Mouse (Mus musculus): Measurements from ENCODE around the gene Syn3.
A peak's percentile ranks its signal among the peaks of the same experiment; 100 is the strongest.

Syn3 gene

DNA sequence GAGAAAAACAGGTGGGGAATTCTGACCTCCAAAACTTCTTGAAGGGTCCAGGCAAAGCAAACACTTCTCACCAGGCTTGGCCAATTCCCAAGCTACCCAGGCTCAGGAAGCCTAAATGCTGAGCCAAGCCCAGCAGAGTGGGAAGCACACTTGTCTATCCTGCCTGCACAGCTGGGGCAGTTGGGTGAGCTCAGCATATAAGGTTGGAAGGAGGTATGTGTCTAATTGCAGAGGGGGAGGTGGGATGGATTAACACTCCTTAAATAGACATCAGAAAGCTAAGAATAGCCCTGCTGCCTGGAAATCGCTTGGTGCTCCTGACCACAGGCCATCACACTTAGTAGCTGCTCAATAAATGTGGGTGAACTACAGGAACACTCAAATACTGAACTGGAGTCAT lies 185.2 kb downstream of the Syn3 start:
- DNase-seq (ENCODE audit: low spot score in 2 of 2): no peak

DNA sequence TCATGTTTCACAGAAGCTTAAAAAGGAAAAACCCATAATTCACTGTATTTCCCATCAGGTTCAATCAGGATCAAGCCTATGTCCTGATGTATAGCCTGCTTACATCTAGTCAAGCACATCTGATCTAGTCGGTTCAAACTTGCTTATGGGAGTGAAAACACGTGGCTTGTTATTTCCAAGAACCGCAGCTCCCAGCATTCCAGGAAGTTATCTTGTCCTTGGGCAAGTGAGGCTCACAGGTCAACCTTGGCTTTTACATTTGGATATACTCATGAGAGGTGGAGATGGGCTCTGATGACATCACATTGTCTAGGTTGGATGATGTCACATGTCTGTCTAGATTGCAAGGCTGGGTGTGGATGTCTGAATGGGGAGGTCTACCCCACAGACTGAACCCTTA lies 185.7 kb downstream of the Syn3 start:
- DNase-seq (ENCODE audit: low spot score in 2 of 2): no peak

DNA sequence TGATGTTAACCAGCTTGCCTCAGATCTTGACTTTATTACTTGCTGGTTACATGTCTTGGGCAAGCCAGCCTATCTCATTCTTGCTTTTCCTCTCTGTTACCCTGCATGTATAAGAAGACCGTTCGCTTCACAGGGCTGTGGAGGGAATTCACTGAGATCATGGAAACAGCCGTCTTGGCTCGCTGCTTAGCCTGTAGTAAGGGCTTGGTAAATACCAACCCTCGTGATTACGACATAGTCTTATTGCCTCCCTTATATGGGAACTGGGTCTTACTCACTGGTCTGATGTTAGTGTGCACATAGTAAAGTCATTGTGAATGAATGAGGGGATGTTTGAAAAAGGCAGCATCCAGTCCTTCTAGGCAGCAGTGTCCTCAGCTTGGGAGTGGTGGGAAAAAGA lies 188.2 kb downstream of the Syn3 start:
- no peak for DNase-seq (ENCODE audit: low spot score in 2 of 2)

DNA sequence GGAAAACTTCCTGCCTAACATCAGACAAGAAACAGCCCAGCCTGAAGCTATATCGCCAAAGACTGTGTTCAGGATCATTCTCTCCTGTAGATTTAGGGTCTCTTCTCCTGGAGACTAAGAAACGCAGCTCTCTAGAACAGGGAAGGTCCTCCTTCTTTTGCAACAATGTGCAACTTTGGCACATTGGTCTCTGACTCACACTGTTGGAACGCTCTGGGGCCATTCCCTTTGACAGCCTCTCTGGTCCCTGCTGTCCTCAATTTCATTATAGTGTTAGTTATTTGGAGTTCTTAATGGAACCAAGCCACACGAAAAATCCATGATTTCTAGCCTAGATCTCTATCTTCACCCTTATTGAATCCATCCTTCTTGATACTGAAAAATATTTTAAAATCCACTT lies 191.5 kb downstream of the Syn3 start:
- DNase-seq (ENCODE audit: low spot score in 2 of 2): no peak

DNA sequence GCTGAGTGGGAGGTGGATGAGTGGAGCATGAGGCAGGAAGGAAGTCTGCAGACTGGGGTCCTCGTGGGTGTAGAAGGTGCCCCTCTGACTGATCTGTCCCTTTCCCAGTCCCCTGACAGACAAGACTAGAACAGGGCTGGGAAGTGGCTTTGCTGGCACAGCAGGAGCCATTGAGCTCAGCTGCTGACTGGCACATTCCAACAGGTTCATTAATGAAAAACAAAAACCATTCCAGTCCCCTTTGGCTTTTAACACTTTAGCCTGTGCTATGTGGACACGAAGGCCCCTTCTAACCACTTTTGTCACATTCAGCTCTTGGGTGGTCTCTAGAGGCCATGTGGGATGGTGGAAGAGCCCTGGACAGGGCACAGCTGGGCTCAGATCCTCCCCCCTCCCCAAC lies 194.1 kb downstream of the Syn3 start:
- no peak for DNase-seq (ENCODE audit: low spot score in 2 of 2)

DNA sequence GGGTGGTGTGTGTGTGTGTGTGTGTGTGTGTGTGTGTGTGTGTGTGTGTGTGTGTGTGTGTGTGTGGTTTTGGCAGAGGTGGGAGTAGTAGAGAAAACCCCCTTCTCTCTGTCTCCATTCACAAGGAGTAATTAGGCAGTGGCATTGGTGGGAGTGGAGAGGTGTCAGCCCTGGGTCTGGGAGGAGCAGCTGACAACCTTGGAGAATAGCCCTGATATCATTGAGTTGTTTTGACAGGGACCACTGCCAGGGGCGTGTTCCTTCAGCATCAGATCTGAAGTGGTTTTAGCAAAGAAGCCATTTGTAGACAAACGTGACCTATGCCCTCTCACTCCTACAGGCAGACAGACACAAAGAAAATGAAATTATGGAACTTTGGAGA lies 195.2 kb downstream of the Syn3 start:
- no peak for DNase-seq (ENCODE audit: low spot score in 2 of 2)

DNA sequence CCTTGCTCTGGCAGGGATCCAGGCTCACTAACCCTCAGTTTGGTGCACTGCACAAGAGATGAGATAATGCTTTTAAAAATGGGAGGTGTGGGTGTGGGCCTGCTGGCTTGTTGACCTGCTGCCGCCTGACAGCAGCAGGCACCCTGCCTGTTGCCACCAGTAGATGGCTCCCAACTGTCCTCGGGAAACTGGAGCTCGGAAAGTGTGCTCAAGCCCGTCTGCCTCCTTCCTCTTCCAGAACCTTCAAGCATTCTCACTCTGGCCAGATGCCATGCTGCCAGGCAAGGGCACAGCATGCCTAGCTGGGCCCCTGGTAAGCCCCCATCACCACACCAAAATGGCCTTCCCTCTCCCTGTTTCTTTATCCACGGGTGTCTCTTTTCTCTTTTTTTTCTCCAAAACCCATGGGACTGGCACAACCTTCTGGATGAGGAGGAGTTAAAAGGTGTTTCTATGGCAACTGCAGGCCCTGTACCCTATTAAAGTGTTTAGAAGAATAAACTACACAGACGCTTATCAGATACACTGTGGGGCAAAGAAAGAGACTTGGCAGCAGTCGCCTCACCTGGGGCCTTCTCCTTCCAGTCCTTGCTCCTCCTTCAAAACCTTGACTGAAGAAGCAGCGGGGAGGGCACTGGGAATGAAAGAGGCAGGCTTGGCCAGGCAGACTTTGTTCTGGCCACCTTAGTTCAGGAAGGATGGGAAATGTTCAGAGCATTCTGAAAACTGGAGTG lies 195.8 kb downstream of the Syn3 start:
- no peak for DNase-seq (ENCODE audit: low spot score in 2 of 2)

DNA sequence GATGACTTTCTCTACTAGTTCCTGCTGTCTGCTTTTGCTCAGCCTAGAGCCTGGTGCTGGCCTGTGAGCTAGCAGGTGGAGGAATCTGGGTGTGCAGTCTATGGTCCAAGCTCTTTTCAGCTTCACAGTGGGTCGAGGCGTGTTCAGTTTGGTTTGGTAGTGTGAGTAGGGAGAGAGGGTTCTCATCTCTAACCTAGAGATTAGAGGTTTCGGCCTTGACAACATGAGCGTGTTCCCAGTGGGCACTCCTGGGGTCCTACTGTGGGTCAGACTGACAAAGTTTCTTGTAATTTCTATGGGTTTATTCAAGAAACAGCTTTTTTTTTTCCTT lies 196.4 kb downstream of the Syn3 start:
- no peak for DNase-seq (ENCODE audit: low spot score in 2 of 2)

DNA sequence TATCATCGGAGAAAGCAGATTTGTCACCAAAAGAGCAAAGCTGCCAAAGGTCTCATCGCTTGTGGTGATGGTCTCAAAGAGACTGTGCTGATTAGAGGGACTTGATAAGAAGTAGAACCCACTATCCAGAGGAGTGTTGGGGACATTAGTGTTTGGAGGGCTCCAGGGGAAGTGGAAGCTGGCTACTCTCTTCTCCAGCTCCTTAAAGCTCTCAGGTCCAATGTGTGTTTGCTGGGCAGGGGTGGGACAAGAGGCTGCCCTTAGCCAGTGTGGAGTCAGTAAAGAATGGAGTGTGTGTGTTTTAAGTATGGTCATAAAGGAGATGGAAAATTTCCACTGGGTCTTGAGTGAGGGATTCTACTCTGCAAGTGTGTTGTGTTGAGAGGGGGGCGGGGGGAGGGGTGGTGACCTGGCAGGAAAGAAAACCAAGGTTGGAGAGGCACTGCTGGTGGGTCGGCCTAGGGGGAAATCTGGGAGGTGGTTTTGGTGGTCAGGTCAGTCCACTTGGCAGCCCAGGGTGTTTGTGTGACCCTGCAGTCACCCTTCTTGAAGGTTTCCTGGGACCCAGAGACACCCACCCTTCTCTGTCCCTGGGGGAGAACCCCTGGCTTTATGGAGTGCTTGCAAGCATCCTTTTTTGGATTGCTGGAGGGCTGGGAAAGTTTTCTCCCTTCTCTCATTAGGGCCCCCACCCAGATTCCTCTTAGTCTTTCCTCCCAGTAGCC lies 196.9 kb downstream of the Syn3 start:
- DNase-seq (ENCODE audit: low spot score in 2 of 2): no peak

DNA sequence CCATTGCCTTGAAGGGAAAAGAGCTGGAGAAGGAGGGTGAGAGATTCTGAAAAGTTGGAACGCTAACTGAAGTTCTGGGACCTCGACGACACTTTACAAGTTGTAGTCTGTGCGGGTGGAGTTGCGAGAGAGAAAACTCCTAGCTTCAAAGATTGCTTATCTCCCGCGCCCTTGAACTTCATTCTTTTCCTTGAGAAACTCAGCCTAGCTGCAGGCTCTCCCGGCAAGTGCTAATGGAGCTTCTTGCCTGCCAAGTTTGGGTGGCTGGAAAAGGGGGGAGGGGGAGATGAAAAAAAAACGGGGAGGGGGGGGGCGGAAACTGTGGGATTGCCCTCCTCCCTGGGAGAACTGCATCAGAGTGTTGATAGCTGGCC lies 197.6 kb downstream of the Syn3 start:
- no peak for DNase-seq (ENCODE audit: low spot score in 2 of 2)

DNA sequence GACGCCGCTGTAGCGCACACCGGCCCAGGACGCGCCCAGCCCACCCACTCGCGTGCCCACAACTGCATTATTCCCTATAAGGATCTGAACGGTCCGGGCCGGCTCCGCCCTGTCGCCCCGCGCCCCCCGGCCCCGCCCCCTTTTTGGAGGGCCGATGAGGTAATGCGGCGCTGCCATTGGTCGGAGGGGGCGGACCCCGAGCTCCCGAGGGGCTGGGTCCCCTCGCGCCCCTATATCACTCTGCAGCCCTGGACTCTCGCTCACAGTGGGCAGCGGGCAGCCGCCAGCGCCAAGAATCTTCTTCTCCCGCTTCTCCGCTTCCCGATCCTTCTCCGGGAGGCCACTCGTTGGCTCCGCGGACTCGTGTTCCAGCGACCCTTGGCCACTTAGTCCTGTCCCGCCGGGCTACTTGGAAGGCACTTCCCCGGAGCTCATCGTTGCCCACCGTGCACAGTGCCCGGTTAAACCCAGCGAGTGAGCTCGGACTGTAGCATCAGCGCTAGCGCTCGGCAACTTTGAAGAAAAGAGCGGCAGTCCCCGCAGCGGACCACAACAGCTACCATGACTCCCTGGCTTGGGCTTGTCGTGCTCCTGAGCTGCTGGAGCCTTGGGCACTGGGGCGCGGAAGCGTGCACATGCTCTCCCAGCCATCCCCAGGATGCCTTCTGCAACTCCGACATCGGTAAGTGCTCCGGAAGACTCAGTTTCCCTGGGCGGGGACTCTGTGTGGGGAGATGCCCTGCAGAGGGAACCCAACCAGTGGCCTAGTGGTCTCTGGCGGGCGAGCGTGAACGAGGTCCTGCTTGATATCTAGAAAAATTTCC lies 198.2 kb downstream of the Syn3 start, which contains the start of gene Timp3:
TSS of gene Timp3 (plus strand) at position 80 of the 824 bp plus-strand sequence.
- DNase-seq (ENCODE audit: low spot score in 2 of 2): no peak

DNA sequence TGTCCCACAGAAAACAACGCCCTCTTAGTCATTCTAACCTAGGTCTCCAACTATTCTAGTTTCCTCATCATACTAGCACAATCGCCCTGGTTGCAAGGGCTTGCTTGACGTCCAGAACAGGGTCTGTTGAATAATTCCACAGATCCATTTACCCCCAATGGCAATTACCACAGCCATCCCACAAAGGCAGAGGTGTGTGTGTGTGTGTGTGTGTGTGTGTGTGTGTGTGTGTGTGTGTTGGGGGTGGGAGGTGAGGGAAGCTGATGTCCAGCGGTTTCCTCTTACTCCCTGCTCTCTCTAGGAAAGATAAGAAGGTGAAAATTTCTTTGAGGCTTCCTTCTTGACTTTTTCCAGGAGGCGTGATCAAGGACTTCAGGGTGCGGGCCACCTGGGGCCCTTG lies 198.9 kb downstream of the Syn3 start:
- no peak for DNase-seq (ENCODE audit: low spot score in 2 of 2)

DNA sequence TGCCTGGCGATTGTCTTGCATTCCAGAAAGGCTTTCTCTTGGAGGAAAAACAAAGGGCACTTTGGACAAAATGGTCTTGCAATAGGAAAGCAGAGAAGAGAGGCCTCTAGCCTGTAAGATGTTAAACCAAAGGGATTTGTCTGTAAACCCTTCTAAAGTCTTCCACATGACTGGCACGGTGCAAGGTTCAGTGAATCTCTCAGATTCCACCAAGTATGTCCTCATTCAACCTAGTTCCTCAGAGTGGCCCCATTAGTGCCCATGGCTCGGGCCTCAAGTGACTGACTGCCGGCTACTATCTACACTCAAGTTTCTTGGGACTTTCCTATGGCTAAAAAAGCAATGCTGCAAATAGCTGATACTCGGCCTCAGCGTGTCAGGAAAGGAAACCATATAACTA lies 200.4 kb downstream of the Syn3 start:
- no peak for DNase-seq (ENCODE audit: low spot score in 2 of 2)

DNA sequence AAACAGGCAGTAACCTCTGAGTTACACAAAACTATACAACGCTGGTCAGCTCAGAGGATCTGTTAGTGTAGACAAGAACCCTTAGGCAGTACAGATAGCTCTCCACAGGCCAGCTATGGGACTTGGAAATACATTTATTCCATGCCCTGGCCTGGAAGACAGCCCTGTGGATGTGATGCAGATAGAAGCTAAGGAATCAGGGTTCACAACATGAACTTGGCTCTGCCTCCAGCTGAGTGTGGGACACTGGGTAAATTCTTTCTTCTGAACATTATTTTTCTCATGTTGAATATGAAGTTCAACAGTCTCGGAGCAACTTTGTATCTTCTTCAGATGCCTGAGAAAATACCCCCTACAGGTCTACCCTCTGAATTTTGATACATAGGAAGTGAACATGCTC lies 201.4 kb downstream of the Syn3 start:
- DNase-seq (ENCODE audit: low spot score in 2 of 2): no peak

DNA sequence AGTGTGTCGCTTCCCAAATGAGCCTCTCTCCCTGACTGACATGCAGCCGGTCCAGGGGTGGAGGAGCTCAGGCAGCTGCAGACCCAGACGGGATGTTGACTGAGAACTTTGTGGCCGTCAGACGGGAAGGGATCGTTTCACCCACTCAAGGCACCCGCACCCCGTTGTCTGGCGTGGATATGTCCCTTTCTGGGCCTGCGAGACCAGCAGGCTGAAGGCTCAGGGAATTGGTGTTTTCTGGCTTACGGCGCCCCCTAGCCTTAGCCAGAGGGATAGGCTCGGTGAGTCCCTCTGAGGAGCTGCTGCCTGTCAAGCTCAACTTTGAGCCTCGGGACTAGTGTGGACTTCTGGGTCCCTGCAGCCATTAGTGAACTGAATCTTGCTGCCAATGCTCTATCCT lies 202.6 kb downstream of the Syn3 start:
- DNase-seq (ENCODE audit: low spot score in 2 of 2): peak; percentile 21 to 28

DNA sequence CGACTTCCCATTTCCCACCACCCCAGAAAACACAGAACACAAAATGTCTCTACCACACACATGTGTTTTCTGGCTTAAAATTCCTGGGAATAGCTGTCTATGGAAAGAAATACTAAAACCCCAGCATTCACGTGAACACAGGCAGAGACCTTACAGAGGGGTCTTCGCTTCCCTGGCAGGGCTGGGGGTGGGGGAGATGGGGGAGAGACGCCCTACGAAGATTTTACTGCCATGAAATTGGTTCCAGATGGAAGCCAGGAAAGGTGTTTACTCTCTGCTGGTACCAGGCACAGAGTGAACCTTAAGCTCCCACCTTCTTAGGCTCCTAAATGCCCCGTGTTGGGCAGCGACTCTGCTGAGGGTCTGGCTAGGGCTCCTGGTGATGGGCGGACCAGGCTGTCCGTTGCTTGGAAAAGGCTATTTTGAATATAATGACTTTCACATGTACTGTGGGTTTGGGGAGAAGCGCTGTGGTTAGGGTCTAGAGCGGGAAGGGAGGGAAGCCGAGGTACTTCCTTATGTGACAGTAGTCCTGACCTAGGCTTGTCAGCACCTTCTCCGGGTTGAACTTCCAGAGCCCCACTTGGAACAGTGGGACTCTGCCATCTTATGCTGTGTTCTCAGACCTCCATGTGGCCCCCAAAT lies 203.1 kb downstream of the Syn3 start:
- DNase-seq (ENCODE audit: low spot score in 2 of 2): no peak

DNA sequence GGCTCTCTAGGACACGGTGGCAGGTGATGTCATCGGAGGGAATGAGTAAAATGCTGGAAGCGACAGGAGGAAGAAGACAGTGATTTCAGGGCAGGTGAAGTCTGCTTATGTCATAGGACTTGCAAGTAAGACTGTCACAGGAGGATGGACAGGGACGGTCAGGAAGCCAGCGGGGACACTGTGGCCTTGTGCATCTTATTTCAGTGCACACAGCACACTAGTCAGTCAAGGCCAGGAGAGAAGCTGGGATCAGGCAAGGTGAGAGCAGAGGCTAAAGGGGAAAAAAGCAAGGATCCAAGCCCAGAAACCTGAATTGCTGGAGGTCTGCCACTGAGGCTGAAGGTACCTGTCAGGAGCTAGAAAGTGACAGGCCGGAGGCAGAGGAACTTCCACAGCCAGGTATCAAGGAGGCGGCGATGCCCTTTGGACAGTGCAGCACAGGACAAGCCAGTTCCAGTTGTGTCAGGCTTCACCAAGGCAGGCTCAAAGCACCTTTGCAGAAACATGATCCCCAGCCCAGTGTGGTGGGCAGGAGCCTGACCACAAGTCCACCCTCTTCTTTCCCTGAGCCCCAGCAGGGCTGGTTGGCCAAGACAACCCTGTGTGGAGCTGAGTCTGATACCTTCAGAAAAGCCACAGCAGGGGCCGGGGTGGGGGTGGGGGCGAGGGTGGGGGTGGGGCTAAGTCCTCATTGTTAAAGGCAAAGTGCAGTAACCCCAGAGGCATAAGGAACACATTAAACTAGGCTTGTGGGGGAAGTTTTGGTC lies 203.9 kb downstream of the Syn3 start:
- DNase-seq (ENCODE audit: low spot score in 2 of 2): no peak

DNA sequence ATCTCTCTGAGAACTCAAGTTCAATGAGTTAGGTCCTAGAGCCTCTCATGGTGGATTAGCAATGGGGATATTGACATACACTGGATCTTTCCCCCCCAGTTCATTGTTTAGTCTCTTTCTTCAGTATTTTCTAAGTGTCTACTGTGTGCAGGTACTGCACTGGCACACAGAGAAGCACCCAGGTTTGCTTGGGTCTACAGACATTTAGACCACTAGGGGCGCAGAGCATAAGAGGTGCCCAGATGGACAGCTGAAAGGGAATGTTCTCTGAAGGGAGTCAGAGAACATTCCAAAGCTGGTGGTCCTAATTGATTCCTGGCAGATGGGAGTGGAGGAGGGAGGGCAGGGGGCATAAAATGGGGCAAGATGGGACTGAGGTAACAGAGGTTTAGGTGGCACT lies 204.8 kb downstream of the Syn3 start:
- DNase-seq (ENCODE audit: low spot score in 2 of 2): no peak

DNA sequence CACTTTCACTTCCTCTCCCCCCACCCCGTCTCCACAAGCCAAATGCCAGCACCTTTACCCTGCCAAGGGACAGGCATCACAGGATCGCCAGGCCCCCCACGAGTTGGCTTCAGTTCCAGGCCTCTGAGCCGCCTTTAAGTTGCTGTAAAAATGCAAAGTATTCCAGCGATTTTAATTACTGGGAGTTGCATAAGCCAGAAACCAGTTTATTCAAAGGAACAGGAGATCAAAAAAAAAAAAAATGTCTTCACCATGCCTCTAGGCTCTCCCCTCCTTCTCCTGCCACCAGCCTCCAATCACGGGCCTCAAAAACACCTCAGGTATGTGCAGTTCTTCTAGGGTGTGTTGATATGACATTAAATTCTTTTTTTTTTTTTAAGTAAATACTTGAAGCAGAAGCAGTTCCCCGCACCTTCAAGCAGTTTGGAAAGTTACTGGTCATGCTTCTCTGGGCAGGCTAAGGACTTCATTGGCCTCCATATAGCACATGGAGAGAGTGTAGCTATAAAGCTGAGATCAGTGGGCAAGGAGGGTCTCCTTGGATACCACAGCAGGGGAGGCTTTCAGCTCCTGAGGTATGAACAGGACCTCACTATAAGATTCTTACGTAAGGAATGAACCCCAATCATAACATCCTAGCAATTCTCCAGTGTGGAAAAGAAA lies 208.5 kb downstream of the Syn3 start:
- DNase-seq (ENCODE audit: low spot score in 2 of 2): no peak

DNA sequence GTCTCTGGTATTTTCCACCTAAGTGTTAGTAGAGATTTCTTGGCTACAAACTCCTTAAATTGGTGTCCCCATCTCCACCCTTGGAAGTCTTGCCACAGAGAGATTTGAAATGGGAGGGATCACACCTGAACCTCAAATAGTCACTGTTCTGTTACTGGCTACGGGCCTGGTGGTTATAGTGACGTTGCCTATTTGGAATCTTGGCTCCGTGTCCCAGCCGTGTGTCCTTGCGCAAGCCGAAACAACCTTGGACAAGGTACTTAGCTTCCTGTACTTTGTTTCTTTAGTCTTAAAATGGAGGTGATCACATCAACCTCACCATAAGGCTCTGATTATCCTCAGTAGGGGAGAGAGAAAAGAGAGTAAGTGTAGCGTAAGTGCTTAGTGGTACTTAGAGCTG lies 212.2 kb downstream of the Syn3 start:
- DNase-seq (ENCODE audit: low spot score in 2 of 2): no peak

DNA sequence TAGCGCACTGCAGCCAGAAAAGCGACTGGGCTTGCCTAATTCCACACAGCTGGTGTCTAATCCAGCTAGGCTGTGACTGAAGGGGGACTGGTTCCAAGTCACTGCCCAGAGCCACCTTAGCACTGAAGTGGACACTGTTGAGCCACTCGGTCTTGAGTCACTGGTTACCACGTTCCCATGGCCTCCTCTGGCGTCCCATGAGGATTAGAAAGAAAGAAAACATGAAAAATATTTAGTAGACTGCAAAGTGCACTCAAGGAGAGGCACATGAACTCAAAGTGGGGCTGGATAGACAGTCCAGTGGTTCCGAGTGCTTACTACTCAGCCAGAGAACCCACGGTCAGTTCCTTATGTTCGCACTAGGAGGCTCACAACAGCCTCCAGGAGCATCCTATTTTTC lies 217.5 kb downstream of the Syn3 start:
- DNase-seq (ENCODE audit: low spot score in 2 of 2): no peak

All from natural killer cell, adult 2 months (primary cell).